Mouse (Mus musculus) liver, embryonic 14.5 days (tissue): Measurements from ENCODE around the gene Ripor3. TPM values are rescaled to one million over a fixed set of nuclear protein-coding genes. Genes with fewer than 3 reads are reported as not detected.
A peak's percentile ranks its signal among the peaks of the same experiment; 100 is the strongest.

Source experiments
- ATAC-seq: fragments of 200-750 bp; cut with Nextera tagmentation; 2 replicates; pipeline ENCODE4 v1.8.0; 2017; ENCODE audit warnings: moderate number of reproducible peaks, mild to moderate bottlenecking, moderate library complexity; ENCODE audit not compliant: insufficient read depth
- DNase-seq, 3 experiments: peaks; one replicate each; pipeline ENCODE4 v3.0.0-alpha.2; 2012 to 2013; ENCODE audit warnings: low read depth in 3 of 3, low spot score in 3 of 3
- H3K27ac ChIP-seq: fragments of 300-500 bp; sonication (generic); 2 replicates; pipeline ENCODE4 v1.5.1; 2014; ENCODE audit warnings: moderate library complexity, mild to moderate bottlenecking, control low read depth, inconsistent platforms
- H3K27me3 ChIP-seq: fragments of 300-500 bp; sonication (generic); 2 replicates; pipeline ENCODE4 v1.6.1; 2014; ENCODE audit warnings: mild to moderate bottlenecking, low read length, moderate library complexity; ENCODE audit not compliant: control insufficient read depth, insufficient read depth
- H3K36me3 ChIP-seq: fragments of 300-500 bp; sonication (generic); replicated peaks from 2 replicates; pipeline ENCODE4 v1.6.1; 2014; ENCODE audit warnings: low read depth; ENCODE audit not compliant: control insufficient read depth, insufficient read depth
- H3K4me1 ChIP-seq, 2 experiments: fragments of 200-500 bp in 1 of 2; fragments of 300-500 bp in 1 of 2; sonication (generic) in 1 of 2; replicated peaks; 2 replicates each; pipeline ENCODE4 v1.6.1; 2012 to 2014; ENCODE audit warnings: antibody characterized with exemption in 1 of 2, inconsistent platforms in 1 of 2, low read length in 1 of 2; ENCODE audit not compliant: control insufficient read depth in 2 of 2, insufficient read depth in 2 of 2
- H3K4me2 ChIP-seq: fragments of 300-500 bp; sonication (generic); 2 replicates; pipeline ENCODE4 v1.6.1; 2014; ENCODE audit warnings: low read depth, mild to moderate bottlenecking, control low read depth, moderate library complexity
- H3K4me3 ChIP-seq, 2 experiments: fragments of 200-500 bp in 1 of 2; fragments of 300-500 bp in 1 of 2; sonication (generic) in 1 of 2; 2 replicates each; pipeline ENCODE4 v1.5.1; 2012 to 2014; ENCODE audit warnings: low read depth in 2 of 2, low read length in 2 of 2, mild to moderate bottlenecking in 2 of 2, control low read depth in 1 of 2, inconsistent platforms in 1 of 2, moderate library complexity in 1 of 2; ENCODE audit not compliant: insufficient read depth in 1 of 2
- H3K9ac ChIP-seq: fragments of 300-500 bp; sonication (generic); replicated peaks from 2 replicates; pipeline ENCODE4 v1.6.1; 2014; ENCODE audit warnings: mild to moderate bottlenecking, control low read depth, moderate library complexity
- H3K9me3 ChIP-seq: fragments of 300-500 bp; sonication (generic); 2 replicates; pipeline ENCODE4 v1.6.1; 2016; ENCODE audit warnings: low read length, mixed read lengths; ENCODE audit not compliant: control insufficient read depth
- CTCF ChIP-seq: IDR thresholded peaks from 2 replicates; pipeline ENCODE4 v1.5.1; 2016; ENCODE audit warnings: antibody characterized with exemption, low read depth, control low read depth
- EP300 ChIP-seq: IDR thresholded peaks from 2 replicates; pipeline ENCODE4 v1.6.1; 2016; ENCODE audit warnings: antibody characterized with exemption, low read depth
- WGBS: fragments of 180-500 bp; shearing (Covaris S2); extraction: QIAGEN DNeasy Blood & Tissue Kit; methylation state at CpG from one replicate; pipeline ENCODE4 v1.1.7; 2014; ENCODE audit not compliant: insufficient replicate concordance; 5-methylcytosine and 5-hydroxymethylcytosine counted together
- polyA plus RNA-seq, 2 experiments: library from polyadenylated mRNA; depleted of rRNA in 1 of 2; stranded (reverse) in 1 of 2; unstranded in 1 of 2; fragments of >200 nt; fragmentation: Nextera tagmentation in 1 of 2; extraction: Ambion mirVana in 1 of 2; gene quantifications; 2 replicates each; pipeline versions ENCODE4 v1.2.1 to v1.2.3; 2012 to 2014

The Ripor3 gene
- polyA plus RNA-seq, 2 experiments, result 0.88 to 2.6 TPM

DNA sequence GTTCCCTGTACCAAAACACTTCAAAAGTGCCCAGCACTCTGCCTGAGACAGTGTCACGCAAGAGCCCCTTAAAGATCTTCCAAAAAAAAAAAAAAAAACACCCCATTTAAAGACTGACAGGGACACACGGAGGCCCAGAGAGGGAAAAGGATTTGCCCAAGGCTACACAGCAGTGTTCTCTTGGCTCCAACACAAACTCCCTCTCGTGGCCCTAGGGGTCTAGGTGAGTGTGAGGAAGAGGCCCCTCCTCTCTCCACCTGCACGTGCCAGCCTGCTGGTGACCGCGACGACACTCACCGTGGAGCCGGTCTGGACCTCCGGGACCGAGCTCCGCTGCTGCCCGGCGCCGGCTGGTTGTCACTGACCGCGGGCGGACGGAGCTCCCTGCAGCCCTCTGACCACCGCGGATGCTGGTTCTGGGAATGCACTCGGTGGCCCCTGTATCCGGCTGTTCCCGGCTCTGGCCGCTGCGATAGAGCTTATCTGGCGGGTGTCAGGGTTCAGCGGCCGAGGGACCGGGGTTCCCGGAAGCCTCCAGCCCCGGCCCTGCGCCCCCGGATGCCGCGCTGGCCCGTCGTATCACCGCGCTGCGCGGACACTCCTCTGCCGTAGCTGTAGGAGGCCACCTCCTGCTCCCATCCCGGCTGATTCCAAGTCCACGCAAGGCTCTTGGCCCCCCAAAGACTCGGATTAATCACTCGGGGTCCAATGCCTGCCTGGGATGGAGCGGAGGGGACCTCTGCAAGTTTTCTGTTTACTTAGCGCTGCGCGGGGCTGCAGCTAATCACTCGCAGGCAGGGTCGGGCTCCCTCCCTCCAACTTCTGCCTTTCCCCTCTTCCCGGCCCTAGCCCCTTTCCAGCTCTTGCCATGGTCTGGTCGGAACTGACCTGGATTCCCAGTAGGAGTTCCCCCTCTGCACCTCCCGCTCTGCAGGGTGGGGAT, 39.9 kb upstream of the Ripor3 start:
- DNase-seq (peak in 1 of 3 experiments; percentile 29), ATAC-seq (peak; percentile 81)
- Histone ChIP-seq H3K36me3 (no peaks in the 10 kb centered on the region), H3K4me1 (peaks cover 0 to 7% of the 10 kb centered on the region in 2 experiments; a peak in 2 of 4 replicates), H3K4me3 (peak overlapping the region; percentile 51 to 53), H3K9ac (peak overlapping the region; percentile 50; the same call in 1 of the 2 replicates), H3K27ac (no peak overlapping the region), H3K4me2 (peak overlapping the region; percentile 84), H3K27me3 (peaks cover 12% of the 10 kb centered on the region), H3K9me3 (no peaks in the 10 kb centered on the region)
- TF ChIP-seq EP300, result peak; percentile 22; the same call in 1 of the 2 replicates
- TF ChIP-seq CTCF, result no peak
- WGBS, result 1% methylated on average over 56 of the region's 56 CpGs

DNA sequence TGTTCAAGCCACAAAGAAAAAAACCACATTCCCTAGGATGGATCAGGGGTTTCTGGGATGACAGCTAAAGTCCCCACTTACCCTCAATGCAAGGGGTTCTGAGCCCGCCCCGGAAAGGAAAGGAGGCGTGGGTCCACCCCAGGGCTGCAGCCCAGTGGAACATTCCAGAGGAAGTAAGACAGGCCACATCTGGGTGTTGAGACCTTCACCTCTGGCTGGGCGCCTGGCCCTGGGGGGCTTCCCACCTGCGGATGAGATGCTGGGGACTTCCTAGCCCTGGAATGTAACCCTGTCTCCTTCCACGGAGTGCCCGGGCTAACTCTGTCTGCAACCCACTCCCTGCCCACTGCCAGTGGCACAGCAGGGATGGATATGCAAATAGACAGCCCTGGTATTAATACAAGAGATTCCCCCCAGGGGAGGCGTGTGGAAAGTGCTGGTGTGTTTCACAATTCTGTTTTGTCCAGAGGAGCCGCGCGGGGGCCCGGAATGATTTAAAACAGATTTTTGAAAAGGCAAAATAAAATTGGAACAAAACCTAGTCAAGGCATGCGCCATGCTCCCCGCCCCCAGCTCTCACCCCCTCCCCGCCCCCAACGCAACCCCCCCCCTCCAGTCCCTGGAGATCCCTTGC, 38.7 kb upstream of the Ripor3 start:
- no peaks in the 10 kb centered on the region for H3K36me3 ChIP-seq
- H3K4me2 ChIP-seq, result peak overlapping the region; percentile 84
- H3K4me1 ChIP-seq, result peaks cover 0 to 10% of the 10 kb centered on the region in 2 experiments; a peak in 2 of 4 replicates
- H3K4me3 ChIP-seq, result peak overlapping the region; percentile 12 to 53; a peak in 3 of 4 replicates
- 15% methylated on average over 16 of the region's 16 CpGs for WGBS
- DNase-seq (no peak), ATAC-seq (no peak)
- no peak for TF ChIP-seq EP300
- no peak for TF ChIP-seq CTCF
- peaks cover 12% of the 10 kb centered on the region for H3K27me3 ChIP-seq
- no peak overlapping the region for H3K27ac ChIP-seq
- no peaks in the 10 kb centered on the region for H3K9me3 ChIP-seq
- H3K9ac ChIP-seq, result no peak overlapping the region

DNA sequence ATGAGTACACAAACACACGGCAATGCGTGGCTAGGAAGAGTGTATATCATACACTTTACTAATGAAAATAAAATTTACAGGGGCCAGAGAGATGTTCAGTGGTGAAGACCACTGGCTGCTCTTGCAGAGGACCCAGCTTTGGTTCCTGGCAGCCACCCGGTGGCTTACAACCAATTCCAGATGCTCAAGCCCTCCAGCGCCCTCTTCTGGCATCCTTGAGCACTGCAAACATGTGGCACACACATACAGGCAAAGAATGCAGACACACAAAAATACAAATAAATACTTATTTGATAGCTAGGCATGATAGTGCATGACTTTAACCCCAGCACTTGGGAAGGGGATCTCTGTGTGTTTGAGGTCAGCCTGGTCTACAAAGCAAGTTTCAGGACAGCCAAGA, 36.0 kb upstream of the Ripor3 start:
- Histone ChIP-seq H3K27me3 (peaks cover 12% of the 10 kb centered on the region), H3K27ac (no peak overlapping the region), H3K4me3 (no peak overlapping the region), H3K9ac (no peak overlapping the region), H3K4me1 (peaks cover 0 to 10% of the 10 kb centered on the region in 2 experiments; a peak in 2 of 4 replicates), H3K4me2 (no peak overlapping the region), H3K36me3 (no peaks in the 10 kb centered on the region), H3K9me3 (no peaks in the 10 kb centered on the region)
- 69% methylated on average over 4 of the region's 4 CpGs for WGBS
- ATAC-seq, result no peak
- no peak for DNase-seq
- no peak for TF ChIP-seq EP300
- TF ChIP-seq CTCF, result peak; percentile 55

DNA sequence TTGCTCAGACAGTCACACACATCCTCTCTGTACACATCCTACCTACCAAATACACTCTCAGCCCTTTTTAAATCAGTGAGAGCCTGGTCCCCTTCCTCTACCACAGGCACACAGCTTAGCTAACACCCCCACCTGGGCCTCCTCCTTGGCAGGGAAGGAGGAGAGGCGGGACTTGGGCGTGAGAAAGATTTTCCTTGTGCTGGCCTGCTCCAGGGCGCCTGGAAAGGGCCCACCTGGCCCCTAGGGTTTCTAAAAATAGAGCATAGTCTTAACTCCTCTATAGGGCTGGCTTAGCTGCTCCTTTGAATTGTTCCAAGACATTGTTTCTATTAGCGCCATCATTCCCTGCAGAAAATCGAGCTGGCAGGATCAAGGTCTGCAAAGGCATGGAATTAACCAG, 35.4 kb upstream of the Ripor3 start:
- 59% methylated on average over 5 of the region's 5 CpGs for WGBS
- no peak for ATAC-seq
- TF ChIP-seq CTCF (no peak), EP300 (no peak)
- H3K9ac ChIP-seq, result no peak overlapping the region
- no peaks in the 10 kb centered on the region for H3K9me3 ChIP-seq
- H3K36me3 ChIP-seq, result no peaks in the 10 kb centered on the region
- H3K27me3 ChIP-seq, result peaks cover 11% of the 10 kb centered on the region
- H3K4me3 ChIP-seq, result no peak overlapping the region
- H3K4me1 ChIP-seq, result peaks cover 0 to 10% of the 10 kb centered on the region in 2 experiments; a peak in 2 of 4 replicates
- no peak overlapping the region for H3K4me2 ChIP-seq
- no peak overlapping the region for H3K27ac ChIP-seq
- DNase-seq, result no peak

DNA sequence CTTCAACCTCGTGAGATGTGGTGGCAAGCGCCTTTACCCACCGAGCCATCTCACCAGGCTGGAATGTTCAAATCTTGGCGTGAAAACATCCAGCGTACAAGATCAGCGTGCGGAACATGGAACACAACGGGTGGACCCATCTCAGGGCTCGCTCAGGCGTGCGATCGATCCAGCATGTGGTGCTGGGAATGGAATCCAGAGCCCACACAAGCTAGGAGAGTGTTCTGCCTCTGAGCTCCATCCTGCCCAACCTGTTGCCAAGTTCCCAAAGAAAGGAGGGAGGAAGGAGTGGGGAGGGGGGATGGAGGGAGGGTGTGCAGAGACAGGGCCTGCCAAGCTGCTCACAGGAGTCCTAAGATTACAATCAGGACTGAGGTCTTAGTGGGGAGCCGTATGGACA, 34.9 kb upstream of the Ripor3 start:
- no peak for DNase-seq
- Histone ChIP-seq H3K9ac (no peak overlapping the region), H3K36me3 (no peaks in the 10 kb centered on the region), H3K4me1 (peaks cover 0 to 10% of the 10 kb centered on the region in 2 experiments; a peak in 2 of 4 replicates), H3K9me3 (no peaks in the 10 kb centered on the region), H3K27ac (no peak overlapping the region), H3K4me2 (no peak overlapping the region), H3K4me3 (no peak overlapping the region), H3K27me3 (peaks cover 7% of the 10 kb centered on the region)
- WGBS, result 79% methylated on average over 13 of the region's 13 CpGs
- no peak for TF ChIP-seq CTCF
- TF ChIP-seq EP300, result no peak
- no peak for ATAC-seq
